Mouse (Mus musculus) neural tube, embryonic 15.5 days (tissue): ENCODE data around the gene Cacna1a. TPM values are rescaled to one million over a fixed set of nuclear protein-coding genes. Genes with fewer than 3 reads are reported as not detected.

ENCODE experiments used
- ATAC-seq: fragments of 200-750 bp; cut with Nextera tagmentation; 2 replicates; pipeline ENCODE4 v1.8.0; 2017; ENCODE audit warnings: mild to moderate bottlenecking, moderate TSS enrichment, moderate library complexity; ENCODE audit not compliant: low FRiP score
- H3K27ac ChIP-seq: fragments of 300-500 bp; sonication (generic); replicated peaks from 2 replicates; pipeline ENCODE4 v1.5.1; 2015; ENCODE audit warnings: mild to moderate bottlenecking, inconsistent platforms
- H3K27me3 ChIP-seq: fragments of 300-500 bp; sonication (generic); replicated peaks from 2 replicates; pipeline ENCODE4 v1.6.1; 2015; ENCODE audit warnings: inconsistent platforms
- H3K36me3 ChIP-seq: fragments of 300-500 bp; sonication (generic); 2 replicates; pipeline ENCODE4 v1.6.1; 2015; ENCODE audit warnings: inconsistent platforms
- H3K4me1 ChIP-seq: fragments of 300-500 bp; sonication (generic); 2 replicates; pipeline ENCODE4 v1.6.1; 2015; ENCODE audit warnings: inconsistent platforms
- H3K4me2 ChIP-seq: fragments of 300-500 bp; sonication (generic); 2 replicates; pipeline ENCODE4 v1.6.1; 2015; ENCODE audit warnings: inconsistent platforms, mild to moderate bottlenecking, moderate library complexity
- H3K4me3 ChIP-seq: fragments of 300-500 bp; sonication (generic); replicated peaks from 2 replicates; pipeline ENCODE4 v1.5.1; 2015; ENCODE audit warnings: mild to moderate bottlenecking, inconsistent platforms
- H3K9ac ChIP-seq: fragments of 300-500 bp; sonication (generic); replicated peaks from 2 replicates; pipeline ENCODE4 v1.6.1; 2015; ENCODE audit warnings: mild to moderate bottlenecking, inconsistent platforms
- H3K9me3 ChIP-seq: fragments of 300-500 bp; sonication (generic); replicated peaks from 2 replicates; pipeline ENCODE4 v1.6.1; 2016; ENCODE audit warnings: inconsistent platforms
- WGBS: fragments of 180-500 bp; shearing (Covaris S2); methylation state at CpG from one replicate; pipeline ENCODE4 v1.1.7; 2015; ENCODE audit warnings: mixed read lengths; 5-methylcytosine and 5-hydroxymethylcytosine counted together
- polyA plus RNA-seq: library from polyadenylated mRNA; unstranded; fragments of >200 nt; fragmentation: Nextera tagmentation; extraction: Ambion mirVana; gene quantifications from 2 replicates; pipeline ENCODE4 v1.2.1, GENCODE M21; 2015

Gene Cacna1a
- polyA plus RNA-seq, 1 experiment from 2014 or later: 23.6 TPM

GRCm38 (mm10) chr8:84568737-84569136 is 180.5 kb downstream of the Cacna1a start:
- Histone ChIP-seq H3K4me3 (no peak overlapping the region), H3K27me3 (no peaks in the 10 kb centered on the region), H3K36me3 (peaks cover 50% of the 10 kb centered on the region), H3K27ac (no peak overlapping the region), H3K4me1 (0 out of 2 replicates have a peak, but pooled peaks cover 6% of the 10 kb centered on the region), H3K9me3 (no peaks in the 10 kb centered on the region), H3K9ac (no peak overlapping the region), H3K4me2 (no peak overlapping the region)
- 78% methylated on average over 8 of the region's 8 CpGs for WGBS
- no peak for ATAC-seq

- no peak overlapping the region for H3K4me2 ChIP-seq
- H3K4me1 ChIP-seq: no peaks in the 10 kb centered on the region
- H3K4me3 ChIP-seq: no peak overlapping the region
- H3K9ac ChIP-seq: no peak overlapping the region
- no peak overlapping the region for H3K27ac ChIP-seq
- H3K36me3 ChIP-seq: peaks cover 58% of the 10 kb centered on the region
- H3K27me3 ChIP-seq: no peaks in the 10 kb centered on the region
- 46% methylated on average over 25 of the region's 25 CpGs for WGBS
- no peaks in the 10 kb centered on the region for H3K9me3 ChIP-seq
- no peak for ATAC-seq
Observed at GRCm38 (mm10) chr8:84569921-84570673, 181.9 kb downstream of the Cacna1a start.

- 88% methylated on average over 4 of the region's 4 CpGs for WGBS
- no peaks in the 10 kb centered on the region for H3K4me1 ChIP-seq
- H3K27me3 ChIP-seq: no peaks in the 10 kb centered on the region
- H3K9ac ChIP-seq: no peak overlapping the region
- H3K36me3 ChIP-seq: peaks cover 35% of the 10 kb centered on the region
- H3K4me2 ChIP-seq: no peak overlapping the region
- no peak overlapping the region for H3K4me3 ChIP-seq
- no peak for ATAC-seq
- no peaks in the 10 kb centered on the region for H3K9me3 ChIP-seq
- H3K27ac ChIP-seq: no peak overlapping the region
Observed at GRCm38 (mm10) chr8:84577432-84577831, 189.2 kb downstream of the Cacna1a start.

GRCm38 (mm10) chr8:84579595-84579994 is 191.4 kb downstream of the Cacna1a start:
- Histone ChIP-seq H3K27me3 (no peaks in the 10 kb centered on the region), H3K36me3 (peaks cover 37% of the 10 kb centered on the region), H3K4me1 (no peaks in the 10 kb centered on the region), H3K4me3 (no peak overlapping the region), H3K4me2 (no peak overlapping the region), H3K9me3 (no peaks in the 10 kb centered on the region), H3K9ac (no peak overlapping the region), H3K27ac (no peak overlapping the region)
- WGBS: 11% methylated on average over 3 of the region's 3 CpGs
- ATAC-seq: no peak; the same call in 1 of the 2 replicates

GRCm38 (mm10) chr8:84585311-84585710 is 197.1 kb downstream of the Cacna1a start:
- Histone ChIP-seq H3K36me3 (peaks cover 51% of the 10 kb centered on the region), H3K27me3 (no peaks in the 10 kb centered on the region), H3K4me1 (no peaks in the 10 kb centered on the region), H3K9ac (no peak overlapping the region), H3K27ac (no peak overlapping the region), H3K4me2 (no peak overlapping the region), H3K4me3 (no peak overlapping the region), H3K9me3 (no peaks in the 10 kb centered on the region)
- WGBS: 41% methylated on average over 1 of the region's 1 CpGs
- no peak for ATAC-seq

GRCm38 (mm10) chr8:84586221-84586620 is 198.0 kb downstream of the Cacna1a start:
- Histone ChIP-seq H3K27ac (no peak overlapping the region), H3K4me2 (no peak overlapping the region), H3K9ac (no peak overlapping the region), H3K4me1 (no peaks in the 10 kb centered on the region), H3K4me3 (no peak overlapping the region), H3K9me3 (no peaks in the 10 kb centered on the region), H3K27me3 (no peaks in the 10 kb centered on the region), H3K36me3 (peaks cover 46% of the 10 kb centered on the region)
- no peak for ATAC-seq
- 55% methylated on average over 2 of the region's 2 CpGs for WGBS

GRCm38 (mm10) chr8:84588498-84588897 is 200.3 kb downstream of the Cacna1a start:
- Histone ChIP-seq H3K27ac (no peak overlapping the region), H3K4me3 (no peak overlapping the region), H3K36me3 (peaks cover 46% of the 10 kb centered on the region), H3K27me3 (no peaks in the 10 kb centered on the region), H3K4me1 (no peaks in the 10 kb centered on the region), H3K4me2 (no peak overlapping the region), H3K9ac (no peak overlapping the region), H3K9me3 (no peaks in the 10 kb centered on the region)
- no peak for ATAC-seq
- 76% methylated on average over 11 of the region's 11 CpGs for WGBS

GRCm38 (mm10) chr8:84592015-84592662 is 203.9 kb downstream of the Cacna1a start:
- H3K27ac ChIP-seq: no peak overlapping the region
- no peak overlapping the region for H3K4me2 ChIP-seq
- H3K27me3 ChIP-seq: no peaks in the 10 kb centered on the region
- H3K4me1 ChIP-seq: no peaks in the 10 kb centered on the region
- no peak overlapping the region for H3K4me3 ChIP-seq
- no peak for ATAC-seq
- H3K9me3 ChIP-seq: no peaks in the 10 kb centered on the region
- peaks cover 30% of the 10 kb centered on the region for H3K36me3 ChIP-seq
- WGBS: 27% methylated on average over 15 of the region's 15 CpGs
- H3K9ac ChIP-seq: no peak overlapping the region

- no peaks in the 10 kb centered on the region for H3K9me3 ChIP-seq
- H3K36me3 ChIP-seq: peaks cover 20% of the 10 kb centered on the region
- no peaks in the 10 kb centered on the region for H3K4me1 ChIP-seq
- no peak overlapping the region for H3K9ac ChIP-seq
- WGBS: 83% methylated on average over 1 of the region's 1 CpGs
- no peaks in the 10 kb centered on the region for H3K27me3 ChIP-seq
- no peak overlapping the region for H3K27ac ChIP-seq
- ATAC-seq: no peak
- no peak overlapping the region for H3K4me3 ChIP-seq
- no peak overlapping the region for H3K4me2 ChIP-seq
Observed at GRCm38 (mm10) chr8:84593143-84593542, 204.9 kb downstream of the Cacna1a start.

- no peak overlapping the region for H3K4me2 ChIP-seq
- H3K36me3 ChIP-seq: peaks cover 14% of the 10 kb centered on the region
- H3K9me3 ChIP-seq: no peaks in the 10 kb centered on the region
- 71% methylated on average over 9 of the region's 9 CpGs for WGBS
- no peak overlapping the region for H3K9ac ChIP-seq
- no peak for ATAC-seq
- no peak overlapping the region for H3K27ac ChIP-seq
- no peak overlapping the region for H3K4me3 ChIP-seq
- no peaks in the 10 kb centered on the region for H3K4me1 ChIP-seq
- H3K27me3 ChIP-seq: no peaks in the 10 kb centered on the region
Observed at GRCm38 (mm10) chr8:84594099-84594780, 206.0 kb downstream of the Cacna1a start.

- H3K9ac ChIP-seq: no peak overlapping the region
- peaks cover 4% of the 10 kb centered on the region; the same call in 1 of the 2 replicates for H3K36me3 ChIP-seq
- H3K4me2 ChIP-seq: no peak overlapping the region
- H3K4me1 ChIP-seq: peaks cover 10% of the 10 kb centered on the region
- no peaks in the 10 kb centered on the region for H3K27me3 ChIP-seq
- 29% methylated on average over 9 of the region's 9 CpGs for WGBS
- no peak overlapping the region for H3K4me3 ChIP-seq
- H3K27ac ChIP-seq: no peak overlapping the region
- ATAC-seq: no peak
- H3K9me3 ChIP-seq: no peaks in the 10 kb centered on the region
Observed at GRCm38 (mm10) chr8:84595648-84596047, 207.4 kb downstream of the Cacna1a start.

GRCm38 (mm10) chr8:84599401-84599800 is 211.2 kb downstream of the Cacna1a start:
- Histone ChIP-seq H3K9me3 (no peaks in the 10 kb centered on the region), H3K4me2 (no peak overlapping the region), H3K4me1 (peaks cover 20% of the 10 kb centered on the region), H3K4me3 (no peak overlapping the region), H3K36me3 (peaks cover 15% of the 10 kb centered on the region), H3K9ac (no peak overlapping the region), H3K27me3 (0 out of 2 replicates have a peak, but pooled peaks cover 3% of the 10 kb centered on the region), H3K27ac (no peak overlapping the region)
- ATAC-seq: no peak
- 84% methylated on average over 1 of the region's 1 CpGs for WGBS
